Mouse (Mus musculus): ENCODE data around the gene Atp11a. TPM values are rescaled to one million over a fixed set of nuclear protein-coding genes. Genes with fewer than 3 reads are reported as not detected.

The Atp11a gene
- polyA plus RNA-seq, 1 experiment from 2014 or later, result 19.9 TPM

DNA sequence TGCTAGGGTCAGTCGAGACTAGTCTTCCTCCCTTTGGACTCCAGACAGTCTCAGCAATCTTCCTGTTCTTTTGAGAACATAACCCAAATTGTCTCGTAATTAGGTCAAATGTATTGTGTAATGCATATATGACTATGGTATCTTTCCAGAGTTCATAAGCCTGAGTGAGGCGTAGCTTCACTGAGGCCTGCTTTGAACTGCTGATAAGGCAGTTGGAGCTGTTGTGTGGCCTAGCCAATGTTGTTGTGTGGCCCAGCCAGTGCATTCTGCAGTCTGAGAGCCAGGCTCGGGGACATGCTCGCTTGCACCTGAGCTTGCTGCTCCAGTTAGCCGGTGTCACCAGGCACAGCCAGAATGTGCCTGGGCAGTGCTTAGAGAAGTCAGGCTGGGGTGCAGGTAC is 89.6 kb downstream of the Atp11a start:
- H3K4me3 ChIP-seq (ENCODE audit: control insufficient read depth in 1 of 2, insufficient read depth in 1 of 2, low read depth in 1 of 2, low read length in 2 of 2), result no peak overlapping the region
- H3K9me3 ChIP-seq (ENCODE audit: control insufficient read depth, low read length), result no peaks in the 10 kb centered on the region
- H3K36me3 ChIP-seq (ENCODE audit: control insufficient read depth, insufficient read depth, low read length), result peaks cover 91% of the 10 kb centered on the region
- no peaks in the 10 kb centered on the region for H3K27me3 ChIP-seq (ENCODE audit: control insufficient read depth, insufficient read depth, low read length)
- ATAC-seq (ENCODE audit: insufficient number of reproducible peaks, insufficient read depth, low FRiP score, low read depth), result no peak
- no peak overlapping the region for H3K4me2 ChIP-seq (ENCODE audit: low read length)
- 0 out of 4 replicates have a peak, but pooled peaks cover 0 to 3% of the 10 kb centered on the region in 2 experiments for H3K4me1 ChIP-seq (ENCODE audit: control insufficient read depth in 2 of 2, insufficient read depth in 2 of 2, low read length in 2 of 2)
- 87% methylated on average over 6 of the region's 6 CpGs for WGBS
- no peak overlapping the region for H3K9ac ChIP-seq (ENCODE audit: low read length)
- no peak overlapping the region for H3K27ac ChIP-seq (replicated peaks in 1 of 2; ENCODE audit: control insufficient read depth in 1 of 2, insufficient read depth in 1 of 2, low read depth in 2 of 2, low read length in 2 of 2)

DNA sequence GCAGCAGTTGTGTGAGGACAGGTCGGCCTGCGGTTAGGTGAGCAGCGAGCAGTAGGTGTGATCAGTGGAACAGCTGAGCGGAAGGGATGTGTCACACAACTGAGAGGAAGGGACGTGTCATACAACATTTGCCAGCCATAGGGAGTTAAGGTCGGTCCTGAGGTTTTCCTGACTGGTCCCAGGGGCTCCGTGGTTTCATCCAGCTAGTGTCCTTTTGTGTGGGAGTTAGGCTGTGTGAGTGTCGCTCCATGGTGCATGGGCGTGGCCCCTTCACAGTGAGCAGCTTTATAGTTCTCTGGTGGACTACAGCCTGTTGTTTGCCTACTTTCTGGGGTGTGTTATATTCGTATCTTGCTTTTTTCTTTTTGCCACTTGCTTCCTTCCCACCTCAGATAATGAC is 94.4 kb downstream of the Atp11a start:
- H3K4me2 ChIP-seq (ENCODE audit: low read length), result no peak overlapping the region
- no peak overlapping the region for H3K4me3 ChIP-seq (ENCODE audit: control insufficient read depth in 1 of 2, insufficient read depth in 1 of 2, low read depth in 1 of 2, low read length in 2 of 2)
- peaks cover 64% of the 10 kb centered on the region for H3K36me3 ChIP-seq (ENCODE audit: control insufficient read depth, insufficient read depth, low read length)
- H3K9ac ChIP-seq (ENCODE audit: low read length), result no peak overlapping the region
- H3K9me3 ChIP-seq (ENCODE audit: control insufficient read depth, low read length), result no peaks in the 10 kb centered on the region
- WGBS, result 85% methylated on average over 10 of the region's 10 CpGs
- peaks cover 3 to 7% of the 10 kb centered on the region in 2 experiments; a peak in 1 of 4 replicates for H3K4me1 ChIP-seq (ENCODE audit: control insufficient read depth in 2 of 2, insufficient read depth in 2 of 2, low read length in 2 of 2)
- no peak for ATAC-seq (ENCODE audit: insufficient number of reproducible peaks, insufficient read depth, low FRiP score, low read depth)
- no peaks in the 10 kb centered on the region for H3K27me3 ChIP-seq (ENCODE audit: control insufficient read depth, insufficient read depth, low read length)
- no peak overlapping the region for H3K27ac ChIP-seq (replicated peaks in 1 of 2; ENCODE audit: control insufficient read depth in 1 of 2, insufficient read depth in 1 of 2, low read depth in 2 of 2, low read length in 2 of 2)

DNA sequence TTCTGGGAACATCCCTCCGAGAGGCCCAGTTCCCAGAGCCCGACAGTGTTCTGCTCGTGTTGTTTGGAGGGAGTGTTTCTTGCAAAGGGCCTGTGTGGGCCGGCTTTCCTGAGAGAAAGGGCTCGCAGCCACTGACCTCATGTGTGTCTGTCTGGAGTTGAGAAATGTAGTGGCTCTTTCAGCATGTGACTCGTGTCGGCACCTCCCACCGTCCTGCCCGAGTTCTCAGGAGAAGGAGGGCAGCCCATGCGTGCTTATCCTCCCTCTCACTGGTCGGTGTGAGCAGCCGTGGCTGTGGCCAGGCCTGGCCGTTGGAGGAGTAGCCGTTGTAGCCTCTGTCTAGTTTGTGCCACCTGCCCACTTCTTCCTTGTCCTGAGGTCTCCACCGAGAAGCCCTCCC is 99.2 kb downstream of the Atp11a start:
- H3K36me3 ChIP-seq (ENCODE audit: control insufficient read depth, insufficient read depth, low read length), result peaks cover 56% of the 10 kb centered on the region
- H3K9ac ChIP-seq (ENCODE audit: low read length), result 0 out of 2 replicates have a peak overlapping the region, but pooled peaks have one; percentile 2
- H3K27ac ChIP-seq (replicated peaks in 1 of 2; ENCODE audit: control insufficient read depth in 1 of 2, insufficient read depth in 1 of 2, low read depth in 2 of 2, low read length in 2 of 2), result no peak overlapping the region
- no peaks in the 10 kb centered on the region for H3K27me3 ChIP-seq (ENCODE audit: control insufficient read depth, insufficient read depth, low read length)
- no peak overlapping the region for H3K4me3 ChIP-seq (ENCODE audit: control insufficient read depth in 1 of 2, insufficient read depth in 1 of 2, low read depth in 1 of 2, low read length in 2 of 2)
- WGBS, result 34% methylated on average over 15 of the region's 15 CpGs
- no peak for ATAC-seq (ENCODE audit: insufficient number of reproducible peaks, insufficient read depth, low FRiP score, low read depth)
- peaks cover 3 to 9% of the 10 kb centered on the region in 2 experiments; a peak in 1 of 4 replicates for H3K4me1 ChIP-seq (ENCODE audit: control insufficient read depth in 2 of 2, insufficient read depth in 2 of 2, low read length in 2 of 2)
- no peaks in the 10 kb centered on the region for H3K9me3 ChIP-seq (ENCODE audit: control insufficient read depth, low read length)
- no peak overlapping the region for H3K4me2 ChIP-seq (ENCODE audit: low read length)

DNA sequence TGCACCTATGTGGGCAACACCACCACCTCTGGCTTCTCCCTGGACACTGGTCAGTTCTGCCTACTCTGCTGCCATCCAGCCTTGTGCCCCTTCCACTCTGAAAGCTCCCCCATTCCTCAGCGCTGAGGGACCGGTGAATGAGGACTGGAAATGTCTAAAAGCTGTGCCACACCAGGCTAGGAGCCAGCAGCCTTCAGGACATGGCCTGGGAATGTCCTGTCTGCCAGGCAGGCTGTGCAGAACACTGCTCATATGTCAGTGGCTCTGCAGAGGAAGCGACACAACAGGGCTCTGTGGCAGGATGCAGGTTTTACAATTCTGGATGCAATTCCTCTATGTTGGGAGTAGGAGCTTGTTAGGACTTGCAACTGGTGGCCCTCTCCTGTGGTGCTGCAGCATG is 106.2 kb downstream of the Atp11a start:
- H3K4me1 ChIP-seq (ENCODE audit: control insufficient read depth in 2 of 2, insufficient read depth in 2 of 2, low read length in 2 of 2), result no peaks in the 10 kb centered on the region
- H3K9ac ChIP-seq (ENCODE audit: low read length), result no peak overlapping the region
- ATAC-seq (ENCODE audit: insufficient number of reproducible peaks, insufficient read depth, low FRiP score, low read depth), result no peak
- H3K9me3 ChIP-seq (ENCODE audit: control insufficient read depth, low read length), result no peaks in the 10 kb centered on the region
- H3K4me2 ChIP-seq (ENCODE audit: low read length), result no peak overlapping the region
- H3K27ac ChIP-seq (replicated peaks in 1 of 2; ENCODE audit: control insufficient read depth in 1 of 2, insufficient read depth in 1 of 2, low read depth in 2 of 2, low read length in 2 of 2), result no peak overlapping the region
- H3K36me3 ChIP-seq (ENCODE audit: control insufficient read depth, insufficient read depth, low read length), result peaks cover 79% of the 10 kb centered on the region
- no peaks in the 10 kb centered on the region for H3K27me3 ChIP-seq (ENCODE audit: control insufficient read depth, insufficient read depth, low read length)
- WGBS, result 89% methylated on average over 3 of the region's 3 CpGs
- no peak overlapping the region for H3K4me3 ChIP-seq (ENCODE audit: control insufficient read depth in 1 of 2, insufficient read depth in 1 of 2, low read depth in 1 of 2, low read length in 2 of 2)

DNA sequence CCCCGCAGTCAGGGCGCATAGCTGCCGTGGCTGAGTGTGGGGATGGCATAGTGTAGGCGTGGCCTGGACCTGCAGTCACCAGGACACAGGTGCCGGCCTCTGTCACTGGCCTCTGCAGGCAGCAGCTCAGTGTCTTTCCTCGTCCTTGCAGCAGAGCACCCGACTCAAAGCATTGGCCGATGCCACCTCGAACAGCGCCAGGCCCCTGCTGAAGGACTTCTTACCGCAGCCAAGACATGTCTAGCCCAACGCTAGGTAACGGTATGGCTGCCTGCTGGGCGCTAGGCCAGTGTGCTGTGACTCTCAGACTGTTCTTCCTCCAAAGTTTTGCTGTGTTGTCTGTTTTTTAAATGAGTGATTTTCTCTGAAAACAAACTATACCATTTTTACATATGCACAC is 106.8 kb downstream of the Atp11a start:
- H3K4me1 ChIP-seq (ENCODE audit: control insufficient read depth in 2 of 2, insufficient read depth in 2 of 2, low read length in 2 of 2), result no peaks in the 10 kb centered on the region
- no peaks in the 10 kb centered on the region for H3K27me3 ChIP-seq (ENCODE audit: control insufficient read depth, insufficient read depth, low read length)
- no peak overlapping the region for H3K4me2 ChIP-seq (ENCODE audit: low read length)
- H3K4me3 ChIP-seq (ENCODE audit: control insufficient read depth in 1 of 2, insufficient read depth in 1 of 2, low read depth in 1 of 2, low read length in 2 of 2), result no peak overlapping the region
- no peak overlapping the region for H3K9ac ChIP-seq (ENCODE audit: low read length)
- 83% methylated on average over 14 of the region's 14 CpGs for WGBS
- ATAC-seq (ENCODE audit: insufficient number of reproducible peaks, insufficient read depth, low FRiP score, low read depth), result no peak
- H3K9me3 ChIP-seq (ENCODE audit: control insufficient read depth, low read length), result no peaks in the 10 kb centered on the region
- H3K27ac ChIP-seq (replicated peaks in 1 of 2; ENCODE audit: control insufficient read depth in 1 of 2, insufficient read depth in 1 of 2, low read depth in 2 of 2, low read length in 2 of 2), result no peak overlapping the region
- H3K36me3 ChIP-seq (ENCODE audit: control insufficient read depth, insufficient read depth, low read length), result peaks cover 73% of the 10 kb centered on the region

DNA sequence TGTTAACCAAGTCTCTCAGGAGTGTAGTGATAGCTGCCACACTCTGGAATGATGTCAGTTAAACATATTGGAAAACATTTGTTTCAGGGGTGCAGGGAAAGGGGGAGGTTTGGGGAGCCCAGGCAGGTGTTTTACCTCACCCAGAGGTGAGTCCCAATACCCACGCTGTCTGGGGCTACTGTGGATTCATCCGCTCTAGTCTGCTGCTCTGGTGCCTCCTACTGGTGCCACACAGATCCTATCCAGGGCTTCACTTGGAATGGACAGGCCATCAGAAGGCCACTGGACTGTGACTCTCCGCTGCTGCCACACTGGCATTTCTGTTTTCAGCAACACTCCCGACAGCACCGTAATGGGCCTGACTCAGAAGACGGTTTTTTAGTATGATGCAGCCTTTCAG is 109.0 kb downstream of the Atp11a start:
- WGBS, result 69% methylated on average over 6 of the region's 6 CpGs

DNA sequence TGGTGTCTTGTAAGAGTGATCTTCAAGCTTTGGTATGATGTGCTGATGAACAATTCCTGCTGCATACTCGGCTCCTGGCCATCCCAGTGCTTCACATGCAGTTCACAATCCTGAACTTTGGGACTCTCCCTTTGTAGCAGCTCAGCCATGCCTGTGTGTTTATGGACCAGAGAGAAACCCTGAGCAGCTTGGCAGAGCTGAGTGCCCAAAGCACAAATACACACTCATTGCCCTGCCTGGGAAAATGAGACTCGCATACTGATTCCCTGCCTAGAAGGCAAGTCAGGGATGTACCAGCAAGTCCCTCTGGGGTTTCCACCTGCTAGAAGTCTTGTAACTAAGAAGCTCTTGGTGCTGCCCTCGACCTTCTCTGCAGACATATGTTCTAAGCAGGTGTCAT is 112.8 kb downstream of the Atp11a start:
- no peak overlapping the region for H3K27ac ChIP-seq (replicated peaks in 1 of 2; ENCODE audit: control insufficient read depth in 1 of 2, insufficient read depth in 1 of 2, low read depth in 2 of 2, low read length in 2 of 2)
- peaks cover 12% of the 10 kb centered on the region; the same call in 1 of the 2 replicates for H3K27me3 ChIP-seq (ENCODE audit: control insufficient read depth, insufficient read depth, low read length)
- H3K4me1 ChIP-seq (ENCODE audit: control insufficient read depth in 2 of 2, insufficient read depth in 2 of 2, low read length in 2 of 2), result peaks cover 7 to 11% of the 10 kb centered on the region in 2 experiments
- no peak for ATAC-seq (ENCODE audit: insufficient number of reproducible peaks, insufficient read depth, low FRiP score, low read depth)
- H3K4me2 ChIP-seq (ENCODE audit: low read length), result no peak overlapping the region
- H3K4me3 ChIP-seq (ENCODE audit: control insufficient read depth in 1 of 2, insufficient read depth in 1 of 2, low read depth in 1 of 2, low read length in 2 of 2), result no peak overlapping the region
- H3K9ac ChIP-seq (ENCODE audit: low read length), result no peak overlapping the region
- H3K9me3 ChIP-seq (ENCODE audit: control insufficient read depth, low read length), result no peaks in the 10 kb centered on the region
- H3K36me3 ChIP-seq (ENCODE audit: control insufficient read depth, insufficient read depth, low read length), result peaks cover 22% of the 10 kb centered on the region
- 75% methylated on average over 3 of the region's 3 CpGs for WGBS

More for the DNA sequence above, 109.0 kb downstream of the Atp11a start:
- Histone ChIP-seq H3K9me3 (ENCODE audit: control insufficient read depth, low read length) (no peaks in the 10 kb centered on the region), H3K27ac (replicated peaks in 1 of 2; ENCODE audit: control insufficient read depth in 1 of 2, insufficient read depth in 1 of 2, low read depth in 2 of 2, low read length in 2 of 2) (no peak overlapping the region), H3K4me3 (ENCODE audit: control insufficient read depth in 1 of 2, insufficient read depth in 1 of 2, low read depth in 1 of 2, low read length in 2 of 2) (no peak overlapping the region), H3K9ac (ENCODE audit: low read length) (no peak overlapping the region), H3K27me3 (ENCODE audit: control insufficient read depth, insufficient read depth, low read length) (0 out of 2 replicates have a peak, but pooled peaks cover under 1% of the 10 kb centered on the region), H3K36me3 (ENCODE audit: control insufficient read depth, insufficient read depth, low read length) (peaks cover 60% of the 10 kb centered on the region), H3K4me1 (ENCODE audit: control insufficient read depth in 2 of 2, insufficient read depth in 2 of 2, low read length in 2 of 2) (no peaks in the 10 kb centered on the region), H3K4me2 (ENCODE audit: low read length) (no peak overlapping the region)
- ATAC-seq (ENCODE audit: insufficient number of reproducible peaks, insufficient read depth, low FRiP score, low read depth), result no peak

DNA sequence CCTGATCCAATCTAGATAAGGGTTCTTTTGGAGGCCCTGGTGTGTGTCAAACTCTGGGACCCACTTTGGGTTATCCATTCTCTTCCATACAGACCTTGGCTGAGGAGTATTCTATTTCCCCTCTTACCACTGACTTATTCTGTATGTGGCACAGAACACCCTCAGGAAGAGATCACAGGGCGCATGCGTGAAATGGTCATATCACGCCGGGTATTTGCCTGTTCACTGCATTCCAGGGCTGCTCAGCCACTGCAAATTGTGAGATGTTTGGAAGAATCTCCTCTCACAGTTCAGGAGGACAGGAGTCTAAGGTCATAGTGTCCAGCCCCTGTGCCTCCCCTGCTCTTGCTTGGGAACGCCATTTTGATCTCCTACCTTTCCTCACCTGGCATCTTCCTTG is 113.8 kb downstream of the Atp11a start:
- H3K4me2 ChIP-seq (ENCODE audit: low read length), result no peak overlapping the region
- peaks cover 12% of the 10 kb centered on the region for H3K36me3 ChIP-seq (ENCODE audit: control insufficient read depth, insufficient read depth, low read length)
- no peaks in the 10 kb centered on the region for H3K9me3 ChIP-seq (ENCODE audit: control insufficient read depth, low read length)
- peaks cover 7 to 11% of the 10 kb centered on the region in 2 experiments for H3K4me1 ChIP-seq (ENCODE audit: control insufficient read depth in 2 of 2, insufficient read depth in 2 of 2, low read length in 2 of 2)
- H3K27me3 ChIP-seq (ENCODE audit: control insufficient read depth, insufficient read depth, low read length), result peaks cover 18% of the 10 kb centered on the region
- ATAC-seq (ENCODE audit: insufficient number of reproducible peaks, insufficient read depth, low FRiP score, low read depth), result no peak
- WGBS, result 82% methylated on average over 5 of the region's 5 CpGs
- H3K9ac ChIP-seq (ENCODE audit: low read length), result no peak overlapping the region
- no peak overlapping the region for H3K4me3 ChIP-seq (ENCODE audit: control insufficient read depth in 1 of 2, insufficient read depth in 1 of 2, low read depth in 1 of 2, low read length in 2 of 2)
- H3K27ac ChIP-seq (replicated peaks in 1 of 2; ENCODE audit: control insufficient read depth in 1 of 2, insufficient read depth in 1 of 2, low read depth in 2 of 2, low read length in 2 of 2), result no peak overlapping the region
